Mouse (Mus musculus) kidney, postnatal 10 days (tissue): ENCODE results near the gene Plin4.
"Not testable (repeated sequence)": the region's sequence is repeated elsewhere in the genome, so short reads cannot be mapped to it uniquely, and the experiment has no call there.

Source experiments
- DNase-seq: peaks from one replicate; pipeline ENCODE4 v3.0.0; 2021; ENCODE audit warnings: mixed read lengths

Gene Plin4

GRCm38 (mm10) chr17:56125276-56125630 is 15.7 kb upstream of the Plin4 start:
- no peak for DNase-seq

GRCm38 (mm10) chr17:56124377-56125275 is 15.0 kb upstream of the Plin4 start:
- DNase-seq, result peak; percentile 72

GRCm38 (mm10) chr17:56123681-56124340 is 14.2 kb upstream of the Plin4 start:
- no peak for DNase-seq

GRCm38 (mm10) chr17:56123161-56123560 is 13.6 kb upstream of the Plin4 start:
- DNase-seq, result no peak

GRCm38 (mm10) chr17:56121826-56122225 is 12.2 kb upstream of the Plin4 start, which contains the start of gene Lrg1:
Gene Lrg1 (minus strand): TSS chr17:56122001.
- DNase-seq, result peak; percentile 26

GRCm38 (mm10) chr17:56119981-56120880 is 10.6 kb upstream of the Plin4 start:
- peak; percentile 68 for DNase-seq

GRCm38 (mm10) chr17:56119431-56119830 is 9.8 kb upstream of the Plin4 start:
- no peak for DNase-seq

GRCm38 (mm10) chr17:56117251-56117710 is 7.7 kb upstream of the Plin4 start, which contains the start of gene Plin5:
Gene Plin5 (minus strand): TSS chr17:56117596.
- peak; percentile 82 for DNase-seq

GRCm38 (mm10) chr17:56116193-56116592 is 6.6 kb upstream of the Plin4 start:
- DNase-seq, result no peak

- DNase-seq, result no peak
Measured at GRCm38 (mm10) chr17:56112743-56113142, 3.1 kb upstream of the Plin4 start.

GRCm38 (mm10) chr17:56111864-56112263 is 2.3 kb upstream of the Plin4 start:
- peak; percentile 81 for DNase-seq

- no peak for DNase-seq
Measured at GRCm38 (mm10) chr17:56111021-56111420, 1.4 kb upstream of the Plin4 start.

GRCm38 (mm10) chr17:56110571-56110970 is 968 bp upstream of the Plin4 start:
- no peak for DNase-seq

- no peak for DNase-seq
Measured at GRCm38 (mm10) chr17:56108334-56109044, 1.1 kb downstream of the Plin4 start.

GRCm38 (mm10) chr17:56107736-56108135 is 1.9 kb downstream of the Plin4 start:
- no peak for DNase-seq

- no peak for DNase-seq
Measured at GRCm38 (mm10) chr17:56106981-56107380, 2.6 kb downstream of the Plin4 start.

GRCm38 (mm10) chr17:56106436-56106835 is 3.2 kb downstream of the Plin4 start:
- DNase-seq, result not testable (repeated sequence)

- DNase-seq, result not testable (repeated sequence)
Measured at GRCm38 (mm10) chr17:56104821-56105220, 4.8 kb downstream of the Plin4 start.

GRCm38 (mm10) chr17:56103465-56104285 is 5.9 kb downstream of the Plin4 start:
- DNase-seq, result no peak

- no peak for DNase-seq
Measured at GRCm38 (mm10) chr17:56102927-56103326, 6.7 kb downstream of the Plin4 start.

GRCm38 (mm10) chr17:56102158-56102557 is 7.4 kb downstream of the Plin4 start:
- DNase-seq, result no peak
